Comparison of ENCODE assay signal across 8 mouse cellular contexts in the genomic region with DNA sequence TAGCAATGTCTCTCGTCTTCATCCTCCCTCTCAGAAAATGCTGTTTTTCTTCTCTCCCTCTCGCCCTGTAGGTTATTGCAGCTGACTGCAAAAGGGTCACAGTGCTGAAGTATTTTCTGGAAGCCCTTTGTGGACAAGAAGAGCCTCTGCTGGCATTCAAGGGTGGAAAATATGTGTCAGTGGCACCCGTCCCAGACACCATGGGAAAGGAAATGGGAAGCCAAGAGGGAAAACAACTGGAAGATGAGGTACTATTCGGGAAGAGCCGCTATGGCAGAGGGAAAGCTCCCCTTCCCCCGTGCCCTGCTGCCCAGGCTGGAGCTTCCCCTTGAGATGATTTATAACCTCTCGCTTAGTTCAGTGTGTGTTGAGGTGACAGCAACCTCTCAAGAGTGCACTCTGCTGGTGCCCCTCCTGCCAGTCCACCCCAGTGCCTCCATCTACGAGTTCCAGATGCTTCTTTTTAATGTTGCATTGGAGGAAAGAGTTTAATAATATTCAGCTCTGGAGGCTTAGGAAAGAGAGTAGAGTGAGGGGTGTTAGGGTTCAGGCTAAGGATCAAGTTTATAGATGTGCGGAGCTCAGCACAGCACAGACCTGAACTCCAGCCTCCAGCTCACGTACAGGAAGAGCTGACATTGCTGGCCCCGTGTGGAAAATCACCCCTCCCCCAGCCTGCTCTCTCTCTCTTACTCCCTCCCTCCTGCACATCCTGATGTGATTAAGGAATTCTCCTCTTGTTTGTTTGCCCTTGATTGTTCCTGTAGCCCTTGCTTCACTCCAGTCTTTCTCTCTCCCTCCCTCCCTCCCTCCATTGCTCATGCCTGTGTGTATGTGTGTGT. TPM values are rescaled to one million over a fixed set of nuclear protein-coding genes. Genes with fewer than 3 reads are reported as not detected.
A peak's percentile ranks its signal among the peaks of the same experiment; 100 is the strongest.
DNase-seq lines count a peak whose midpoint lies in the region; ATAC-seq and TF ChIP-seq lines count a peak whose summit lies in the region.

No protein-coding gene starts in this region.

- no peak for TF ChIP-seq CTCF in layer of hippocampus, adult 2 months (conservative IDR thresholded peaks at IDR 0.05)
- no peak for TF ChIP-seq CTCF in embryonic fibroblast, embryonic 13.5 days (IDR thresholded peaks at IDR 0.05; ENCODE audit: borderline replicate concordance, insufficient read depth, low read length)

- no peak for DNase-seq in layer of hippocampus, adult 2 months (ENCODE audit: low spot score in 2 of 2)
- no peak for DNase-seq in layer of hippocampus, postnatal 25 days (ENCODE audit: extremely low spot score in 1 of 2, low spot score in 1 of 2)
- DNase-seq in hindbrain, embryonic 10.5 days (ENCODE audit: low spot score) = peak; percentile 44
- no peak for DNase-seq in frontal cortex, postnatal 10 days (ENCODE audit: low spot score in 2 of 2)
- no peak for DNase-seq in urinary bladder, postnatal 10 days (ENCODE audit: low spot score)

- H3K27ac ChIP-seq in layer of hippocampus, adult 2 months = peak overlapping the region; percentile 43; the same call in 1 of the 2 replicates
- peak overlapping the region; percentile 53 for H3K27ac ChIP-seq in embryonic fibroblast, embryonic 13.5 days (ENCODE audit: insufficient read depth, low read length)
- peak overlapping the region; percentile 46 for H3K27ac ChIP-seq in hindbrain, embryonic 10.5 days
- H3K27ac ChIP-seq in limb, embryonic 12.5 days = peak overlapping the region; percentile 88
- H3K27ac ChIP-seq in neural tube, embryonic 15.5 days (replicated peaks) = peak overlapping the region; percentile 63

- WGBS in hindbrain, embryonic 10.5 days = 60% methylated on average over 11 of the region's 11 CpGs
- WGBS in limb, embryonic 12.5 days = 15% methylated on average over 11 of the region's 11 CpGs
- WGBS in neural tube, embryonic 15.5 days = 35% methylated on average over 11 of the region's 11 CpGs

- peaks cover 29% of the 10 kb centered on the region for H3K4me1 ChIP-seq in embryonic fibroblast, embryonic 13.5 days (ENCODE audit: control insufficient read depth, insufficient read depth, low read length)
- H3K4me1 ChIP-seq in hindbrain, embryonic 10.5 days (replicated peaks) = peaks cover 37% of the 10 kb centered on the region
- H3K4me1 ChIP-seq in limb, embryonic 12.5 days (replicated peaks) = peaks cover 87% of the 10 kb centered on the region
- peaks cover 38% of the 10 kb centered on the region for H3K4me1 ChIP-seq in neural tube, embryonic 15.5 days

- no peaks in the 10 kb centered on the region for H3K27me3 ChIP-seq in hindbrain, embryonic 10.5 days (ENCODE audit: insufficient read depth, poor library complexity, severe bottlenecking)
- H3K27me3 ChIP-seq in limb, embryonic 12.5 days = no peaks in the 10 kb centered on the region
- H3K27me3 ChIP-seq in neural tube, embryonic 15.5 days (replicated peaks) = no peaks in the 10 kb centered on the region

- H3K36me3 ChIP-seq in hindbrain, embryonic 10.5 days = peaks cover 54% of the 10 kb centered on the region
- peaks cover 22% of the 10 kb centered on the region for H3K36me3 ChIP-seq in limb, embryonic 12.5 days
- peaks cover 20% of the 10 kb centered on the region for H3K36me3 ChIP-seq in neural tube, embryonic 15.5 days

- TF ChIP-seq POLR2A in embryonic fibroblast, embryonic 13.5 days (IDR thresholded peaks at IDR 0.05; ENCODE audit: low read depth, low read length) = no peak

- H3K9me3 ChIP-seq in hindbrain, embryonic 10.5 days = no peaks in the 10 kb centered on the region
- H3K9me3 ChIP-seq in limb, embryonic 12.5 days = no peaks in the 10 kb centered on the region
- no peaks in the 10 kb centered on the region for H3K9me3 ChIP-seq in neural tube, embryonic 15.5 days (replicated peaks)

- H3K9ac ChIP-seq in limb, embryonic 12.5 days (replicated peaks) = 0 out of 2 replicates have a peak overlapping the region, but pooled peaks have one; percentile 13
- no peak overlapping the region for H3K9ac ChIP-seq in neural tube, embryonic 15.5 days (replicated peaks)

- peak; percentile 82 for ATAC-seq in limb, embryonic 12.5 days (ENCODE audit: insufficient number of reproducible peaks, insufficient read depth, low FRiP score, low TSS enrichment, low read depth)
- ATAC-seq in neural tube, embryonic 15.5 days (ENCODE audit: low FRiP score) = no peak

- H3K4me3 ChIP-seq in layer of hippocampus, adult 2 months = no peak overlapping the region
- no peak overlapping the region for H3K4me3 ChIP-seq in embryonic fibroblast, embryonic 13.5 days (ENCODE audit: insufficient read depth, low read length)
- H3K4me3 ChIP-seq in hindbrain, embryonic 10.5 days = no peak overlapping the region
- H3K4me3 ChIP-seq in limb, embryonic 12.5 days (replicated peaks) = no peak overlapping the region
- H3K4me3 ChIP-seq in neural tube, embryonic 15.5 days (replicated peaks) = no peak overlapping the region

- peak overlapping the region; percentile 20 for H3K4me2 ChIP-seq in limb, embryonic 12.5 days
- no peak overlapping the region for H3K4me2 ChIP-seq in neural tube, embryonic 15.5 days

RNA-seq across cellular contexts. Expression of gene Hic1, which starts 30.0 kb away (rescaled TPM):
- total RNA-seq in layer of hippocampus, adult 2 months (2021) = 1 to 10 TPM; 3.8 to 3.9 TPM
- 1 to 10 TPM; 2.5 to 3.2 TPM for total RNA-seq in layer of hippocampus, postnatal 25 days (2021)
- polyA plus RNA-seq in embryonic fibroblast, embryonic 13.5 days (2011; ENCODE audit: insufficient read length, low read depth, missing spikeins) = 20.7 and 29.3 TPM in 2 replicates
- 0.15 and 0.52 TPM in 2 replicates for polyA plus RNA-seq in hindbrain, embryonic 10.5 days (2016; fragmentation: Nextera tagmentation; extraction: Ambion mirVana)
- 30.3 and 35.5 TPM in 2 replicates for polyA plus RNA-seq in limb, embryonic 12.5 days (2016; fragmentation: Nextera tagmentation; extraction: Ambion mirVana)
- 5.3 and 10.7 TPM in 2 replicates for polyA plus RNA-seq in neural tube, embryonic 15.5 days (2015; fragmentation: Nextera tagmentation; extraction: Ambion mirVana)

RNA-seq across cellular contexts. Expression of gene Ovca2, which starts 39.3 kb away (rescaled TPM):
- total RNA-seq in layer of hippocampus, adult 2 months (2021) = 10 to 100 TPM; 19.3 to 22.4 TPM
- 10 to 100 TPM; 18.2 to 18.3 TPM for total RNA-seq in layer of hippocampus, postnatal 25 days (2021)
- 20.4 and 28.9 TPM in 2 replicates for polyA plus RNA-seq in embryonic fibroblast, embryonic 13.5 days (2011; ENCODE audit: insufficient read length, low read depth, missing spikeins)
- polyA plus RNA-seq in hindbrain, embryonic 10.5 days (2016; fragmentation: Nextera tagmentation; extraction: Ambion mirVana) = 27.6 and 33.1 TPM in 2 replicates
- 29.6 and 31.0 TPM in 2 replicates for polyA plus RNA-seq in limb, embryonic 12.5 days (2016; fragmentation: Nextera tagmentation; extraction: Ambion mirVana)
- 12.6 and 15.4 TPM in 2 replicates for polyA plus RNA-seq in neural tube, embryonic 15.5 days (2015; fragmentation: Nextera tagmentation; extraction: Ambion mirVana)

RNA-seq across cellular contexts. Expression of gene Dph1, which starts 51.7 kb away (rescaled TPM):
- total RNA-seq in layer of hippocampus, adult 2 months (2021) = 10 to 100 TPM; 30.7 to 31.4 TPM
- 10 to 100 TPM; 35.4 to 36.1 TPM for total RNA-seq in layer of hippocampus, postnatal 25 days (2021)
- polyA plus RNA-seq in embryonic fibroblast, embryonic 13.5 days (2011; ENCODE audit: insufficient read length, low read depth, missing spikeins) = 15.7 and 18.7 TPM in 2 replicates
- polyA plus RNA-seq in hindbrain, embryonic 10.5 days (2016; fragmentation: Nextera tagmentation; extraction: Ambion mirVana) = 23.2 and 24.2 TPM in 2 replicates
- 24.0 and 25.5 TPM in 2 replicates for polyA plus RNA-seq in limb, embryonic 12.5 days (2016; fragmentation: Nextera tagmentation; extraction: Ambion mirVana)
- 13.8 and 16.2 TPM in 2 replicates for polyA plus RNA-seq in neural tube, embryonic 15.5 days (2015; fragmentation: Nextera tagmentation; extraction: Ambion mirVana)

RNA-seq across cellular contexts. Expression of gene Rtn4rl1, which starts 54.2 kb away (rescaled TPM):
- 100 to 1,000 TPM; 104 to 110 TPM for total RNA-seq in layer of hippocampus, adult 2 months (2021)
- total RNA-seq in layer of hippocampus, postnatal 25 days (2021) = 100 to 1,000 TPM in 1 of 2 experiments, 10 to 100 TPM in 1; 94.7 to 106 TPM
- 2.1 and 2.7 TPM in 2 replicates for polyA plus RNA-seq in embryonic fibroblast, embryonic 13.5 days (2011; ENCODE audit: insufficient read length, low read depth, missing spikeins)
- polyA plus RNA-seq in hindbrain, embryonic 10.5 days (2016; fragmentation: Nextera tagmentation; extraction: Ambion mirVana) = 2.5 and 2.8 TPM in 2 replicates
- 1.5 and 2.1 TPM in 2 replicates for polyA plus RNA-seq in limb, embryonic 12.5 days (2016; fragmentation: Nextera tagmentation; extraction: Ambion mirVana)
- polyA plus RNA-seq in neural tube, embryonic 15.5 days (2015; fragmentation: Nextera tagmentation; extraction: Ambion mirVana) = 12.6 and 13.7 TPM in 2 replicates
